Mouse (Mus musculus): ENCODE measurements around the gene Pakap. TPM values are rescaled to one million over a fixed set of nuclear protein-coding genes. Genes with fewer than 3 reads are reported as not detected.

Gene Pakap
- polyA plus RNA-seq, 1 experiment from 2014 or later, result 17.8 TPM

- ATAC-seq (replicated peaks; ENCODE audit: low FRiP score), result peak; percentile 94
- peaks cover 16% of the 10 kb centered on the region for H3K27me3 ChIP-seq
- under 1% methylated on average over 26 of the region's 26 CpGs for WGBS
- no peaks in the 10 kb centered on the region for H3K9me3 ChIP-seq (replicated peaks)
- H3K4me3 ChIP-seq (replicated peaks), result peak overlapping the region; percentile 53
- H3K36me3 ChIP-seq, result no peaks in the 10 kb centered on the region
- H3K27ac ChIP-seq, result no peak overlapping the region
- H3K9ac ChIP-seq, result peak overlapping the region; percentile 24
- H3K4me1 ChIP-seq, result peaks cover 30% of the 10 kb centered on the region
- peak overlapping the region; percentile 86 for H3K4me2 ChIP-seq
These were observed 214.0 kb downstream of the Pakap start for GRCm38 (mm10) chr4:57781994-57782393.

GRCm38 (mm10) chr4:57782549-57783390 is 214.8 kb downstream of the Pakap start:
- H3K4me1 ChIP-seq, result peaks cover 30% of the 10 kb centered on the region
- peak overlapping the region; percentile 24 for H3K9ac ChIP-seq
- peak overlapping the region; percentile 53 for H3K4me3 ChIP-seq (replicated peaks)
- no peaks in the 10 kb centered on the region for H3K36me3 ChIP-seq
- peaks cover 16% of the 10 kb centered on the region for H3K27me3 ChIP-seq
- peak overlapping the region; percentile 86 for H3K4me2 ChIP-seq
- H3K27ac ChIP-seq, result no peak overlapping the region
- 5% methylated on average over 33 of the region's 33 CpGs for WGBS
- ATAC-seq (replicated peaks; ENCODE audit: low FRiP score), result peak; percentile 23; the same call in 1 of the 2 replicates
- no peaks in the 10 kb centered on the region for H3K9me3 ChIP-seq (replicated peaks)

DNA sequence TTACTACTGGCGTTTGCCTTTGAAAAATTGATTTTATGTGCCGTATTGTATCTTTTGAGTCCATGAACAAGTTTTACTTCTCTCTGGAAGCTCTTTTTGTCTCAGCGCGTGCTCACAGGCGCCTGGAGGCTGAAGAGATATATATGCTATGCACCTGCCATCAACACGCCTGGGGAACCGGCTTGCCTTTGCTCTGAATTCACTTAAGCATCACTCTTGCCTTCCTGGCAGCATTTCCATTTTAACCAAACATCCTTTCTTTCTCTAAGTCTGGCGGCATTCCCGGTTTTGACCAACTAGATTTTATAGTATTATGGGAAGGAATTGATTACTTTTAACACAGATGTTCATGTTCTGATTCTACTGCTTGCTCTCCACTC is 215.4 kb downstream of the Pakap start:
- no peak overlapping the region for H3K9ac ChIP-seq
- no peaks in the 10 kb centered on the region for H3K36me3 ChIP-seq
- H3K27ac ChIP-seq, result no peak overlapping the region
- peaks cover 30% of the 10 kb centered on the region for H3K4me1 ChIP-seq
- peaks cover 16% of the 10 kb centered on the region for H3K27me3 ChIP-seq
- peak overlapping the region; percentile 53 for H3K4me3 ChIP-seq (replicated peaks)
- no peak for ATAC-seq (replicated peaks; ENCODE audit: low FRiP score)
- 53% methylated on average over 9 of the region's 9 CpGs for WGBS
- no peaks in the 10 kb centered on the region for H3K9me3 ChIP-seq (replicated peaks)
- peak overlapping the region; percentile 86 for H3K4me2 ChIP-seq

GRCm38 (mm10) chr4:57783853-57784600 is 216.0 kb downstream of the Pakap start:
- Histone ChIP-seq H3K4me2 (no peak overlapping the region), H3K9me3 (replicated peaks) (no peaks in the 10 kb centered on the region), H3K27me3 (peaks cover 16% of the 10 kb centered on the region), H3K9ac (no peak overlapping the region), H3K4me1 (peaks cover 30% of the 10 kb centered on the region), H3K4me3 (replicated peaks) (no peak overlapping the region), H3K36me3 (no peaks in the 10 kb centered on the region), H3K27ac (no peak overlapping the region)
- 85% methylated on average over 11 of the region's 11 CpGs for WGBS
- no peak for ATAC-seq (replicated peaks; ENCODE audit: low FRiP score)

DNA sequence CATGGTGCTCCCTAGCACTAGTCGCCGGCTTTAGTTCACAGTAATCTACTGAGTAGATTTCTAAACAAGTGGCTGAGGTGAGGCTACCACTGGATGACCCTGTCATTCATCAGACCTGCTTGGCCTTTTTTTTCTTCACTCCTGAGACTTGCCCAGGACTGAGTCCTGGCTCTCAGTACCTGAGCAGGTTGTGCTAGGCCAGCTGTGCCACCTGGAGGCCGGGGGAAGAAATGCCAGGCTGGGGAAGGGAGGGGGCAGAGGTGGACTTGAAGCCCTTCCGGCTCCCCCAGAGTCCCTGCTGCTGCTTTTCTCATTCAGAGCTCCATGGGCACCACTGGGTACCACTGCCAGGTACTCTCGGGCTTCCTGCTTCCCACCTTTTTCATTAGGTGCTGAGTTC is 220.7 kb downstream of the Pakap start:
- WGBS, result 70% methylated on average over 5 of the region's 5 CpGs
- ATAC-seq (replicated peaks; ENCODE audit: low FRiP score), result no peak

DNA sequence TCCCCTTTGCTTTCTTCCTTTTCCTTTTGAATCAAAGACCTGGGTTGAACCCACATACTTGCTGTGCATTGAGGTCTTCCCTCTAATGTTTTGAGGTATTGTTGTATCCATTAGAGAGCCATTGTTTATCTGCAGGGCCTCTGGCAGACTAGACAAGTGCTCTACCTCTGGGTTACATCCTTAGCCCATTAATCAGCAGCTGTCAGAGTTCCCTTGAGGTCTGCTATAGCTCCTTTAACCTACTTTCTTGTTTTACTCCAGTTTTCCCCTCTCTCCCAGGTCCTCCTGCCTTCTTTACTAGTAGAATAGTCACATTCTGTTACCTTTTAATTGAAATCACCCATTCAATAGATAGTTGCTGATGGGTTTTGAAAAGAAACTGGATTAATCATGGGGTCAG is 221.1 kb downstream of the Pakap start:
- Histone ChIP-seq H3K4me1 (peaks cover 4% of the 10 kb centered on the region), H3K27me3 (no peaks in the 10 kb centered on the region), H3K36me3 (no peaks in the 10 kb centered on the region), H3K9ac (no peak overlapping the region), H3K4me3 (replicated peaks) (no peak overlapping the region), H3K27ac (no peak overlapping the region), H3K9me3 (replicated peaks) (no peaks in the 10 kb centered on the region), H3K4me2 (no peak overlapping the region)
- ATAC-seq (replicated peaks; ENCODE audit: low FRiP score), result no peak

More for the DNA sequence above, 220.7 kb downstream of the Pakap start:
- H3K36me3 ChIP-seq, result no peaks in the 10 kb centered on the region
- H3K9me3 ChIP-seq (replicated peaks), result no peaks in the 10 kb centered on the region
- H3K4me3 ChIP-seq (replicated peaks), result no peak overlapping the region
- no peak overlapping the region for H3K9ac ChIP-seq
- no peaks in the 10 kb centered on the region for H3K4me1 ChIP-seq
- no peak overlapping the region for H3K27ac ChIP-seq
- H3K27me3 ChIP-seq, result peaks cover 3% of the 10 kb centered on the region
- H3K4me2 ChIP-seq, result no peak overlapping the region

DNA sequence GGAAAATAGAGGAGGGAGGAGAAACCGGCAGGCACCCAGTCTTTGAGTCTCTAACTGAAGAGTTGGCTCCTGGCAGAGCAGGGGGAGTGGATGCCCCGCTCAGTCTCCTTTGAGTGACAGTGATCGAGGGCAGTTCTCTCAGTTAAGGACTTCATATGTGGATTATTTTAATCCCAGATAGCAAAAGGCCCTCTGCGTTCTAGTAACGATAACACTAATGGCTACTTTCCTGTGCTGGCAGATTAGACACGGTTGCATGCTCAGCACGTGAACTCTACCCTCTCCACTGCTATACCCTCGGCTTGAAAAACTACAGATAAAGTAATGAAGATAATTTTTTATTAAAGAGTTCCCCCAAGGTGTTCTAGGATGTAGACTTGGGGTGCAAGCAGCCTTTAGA is 226.0 kb downstream of the Pakap start:
- Histone ChIP-seq H3K27ac (no peak overlapping the region), H3K36me3 (no peaks in the 10 kb centered on the region), H3K4me1 (peaks cover 14% of the 10 kb centered on the region), H3K4me2 (no peak overlapping the region), H3K9ac (no peak overlapping the region), H3K9me3 (replicated peaks) (no peaks in the 10 kb centered on the region), H3K4me3 (replicated peaks) (no peak overlapping the region), H3K27me3 (no peaks in the 10 kb centered on the region)
- no peak for ATAC-seq (replicated peaks; ENCODE audit: low FRiP score)
- WGBS, result 51% methylated on average over 8 of the region's 8 CpGs

DNA sequence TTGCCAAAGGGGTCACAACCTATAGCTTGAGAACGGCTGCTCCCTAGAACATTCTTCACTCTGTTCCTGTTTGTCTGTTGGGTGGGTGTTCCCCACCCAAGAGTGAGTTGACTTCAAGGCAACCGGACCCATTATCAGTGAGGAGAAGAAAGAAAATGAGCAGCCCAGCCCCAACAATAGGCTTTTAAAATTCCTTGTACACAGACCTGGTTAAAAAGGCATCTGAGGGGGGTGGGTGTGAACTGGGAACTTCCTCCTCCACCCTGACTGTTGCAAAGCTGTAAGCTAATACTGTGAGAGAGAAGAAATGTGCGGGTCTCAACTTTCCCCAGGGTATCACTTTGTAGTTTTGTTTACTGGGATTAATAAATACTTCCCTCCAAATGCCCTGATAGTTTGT is 226.6 kb downstream of the Pakap start:
- Histone ChIP-seq H3K9me3 (replicated peaks) (no peaks in the 10 kb centered on the region), H3K4me3 (replicated peaks) (no peak overlapping the region), H3K27ac (no peak overlapping the region), H3K4me2 (no peak overlapping the region), H3K27me3 (no peaks in the 10 kb centered on the region), H3K36me3 (no peaks in the 10 kb centered on the region), H3K9ac (no peak overlapping the region), H3K4me1 (peaks cover 14% of the 10 kb centered on the region)
- ATAC-seq (replicated peaks; ENCODE audit: low FRiP score), result no peak
- 13% methylated on average over 3 of the region's 3 CpGs for WGBS

DNA sequence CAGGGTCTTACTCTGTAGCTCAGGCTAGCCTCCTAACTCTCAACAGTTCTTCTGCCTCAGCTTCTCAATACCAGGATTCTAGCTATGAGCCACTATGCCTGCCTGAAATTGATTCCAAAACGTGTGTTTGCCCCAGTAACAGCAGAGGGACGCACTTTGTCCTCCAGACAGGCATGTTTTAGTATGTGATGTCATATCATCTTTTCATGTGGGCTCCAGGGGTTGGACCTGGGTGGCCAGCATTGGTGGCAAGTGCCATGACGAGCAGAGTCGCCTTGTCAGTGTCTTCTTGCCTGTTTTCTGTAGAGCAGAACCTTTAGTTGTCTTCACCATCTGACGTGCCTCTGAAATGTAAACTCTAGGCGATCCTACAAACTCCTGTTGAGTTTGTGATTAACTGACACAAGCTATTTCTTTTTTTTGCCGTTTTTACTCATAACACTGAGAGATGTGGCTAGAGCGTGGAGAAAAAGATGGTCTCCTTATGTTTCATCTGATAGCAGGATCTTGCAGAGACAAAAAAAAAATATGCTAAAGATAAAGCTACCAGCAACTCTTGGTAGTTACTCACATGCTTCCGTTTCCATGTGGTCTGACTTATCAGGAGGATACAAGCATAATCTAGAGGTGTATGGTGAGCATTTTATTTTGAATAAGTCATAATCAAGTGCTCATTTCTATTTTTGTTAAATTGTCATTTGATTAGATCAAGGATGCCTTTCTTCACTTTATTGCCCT is 229.7 kb downstream of the Pakap start:
- Histone ChIP-seq H3K27ac (peak overlapping the region; percentile 37; the same call in 1 of the 2 replicates), H3K4me1 (peaks cover 14% of the 10 kb centered on the region), H3K27me3 (no peaks in the 10 kb centered on the region), H3K9ac (no peak overlapping the region), H3K4me3 (replicated peaks) (no peak overlapping the region), H3K36me3 (no peaks in the 10 kb centered on the region), H3K4me2 (no peak overlapping the region), H3K9me3 (replicated peaks) (no peaks in the 10 kb centered on the region)
- 81% methylated on average over 9 of the region's 9 CpGs for WGBS
- no peak for ATAC-seq (replicated peaks; ENCODE audit: low FRiP score)

DNA sequence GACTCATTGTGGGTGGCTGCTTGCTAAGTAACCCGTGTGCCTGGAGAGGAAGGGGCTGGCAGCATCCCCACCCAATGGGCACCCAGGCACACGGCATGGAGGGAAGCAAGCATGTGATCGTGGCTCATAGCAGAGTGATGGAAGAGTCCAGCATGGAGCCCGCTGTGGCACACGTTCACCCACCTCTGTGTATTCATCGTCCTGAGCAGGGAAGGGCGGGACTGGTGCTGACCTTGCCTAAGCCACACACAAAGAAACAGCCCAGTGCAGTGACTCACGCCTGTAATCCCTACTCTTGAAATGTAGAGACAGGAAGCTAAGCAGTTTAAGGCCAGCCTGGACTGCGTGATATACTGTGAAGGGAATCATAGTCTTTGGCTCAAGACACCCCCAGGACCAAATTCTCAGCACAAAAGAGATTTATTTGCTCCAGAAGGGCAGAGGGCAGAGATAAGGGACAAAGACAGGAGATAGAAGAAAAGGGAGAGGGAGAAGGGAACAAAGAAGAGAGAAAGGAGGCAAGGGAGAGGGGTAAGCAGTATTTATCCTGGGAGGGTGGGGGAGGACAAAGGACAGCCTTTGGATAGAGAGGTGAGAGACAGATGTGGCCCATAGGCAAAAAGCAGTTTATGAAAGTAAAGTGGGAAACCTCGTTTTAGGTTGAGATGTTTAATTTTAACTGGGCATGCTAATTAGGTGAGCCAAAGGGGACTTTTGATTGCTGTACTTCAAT is 230.5 kb downstream of the Pakap start:
- WGBS, result 51% methylated on average over 10 of the region's 10 CpGs

DNA sequence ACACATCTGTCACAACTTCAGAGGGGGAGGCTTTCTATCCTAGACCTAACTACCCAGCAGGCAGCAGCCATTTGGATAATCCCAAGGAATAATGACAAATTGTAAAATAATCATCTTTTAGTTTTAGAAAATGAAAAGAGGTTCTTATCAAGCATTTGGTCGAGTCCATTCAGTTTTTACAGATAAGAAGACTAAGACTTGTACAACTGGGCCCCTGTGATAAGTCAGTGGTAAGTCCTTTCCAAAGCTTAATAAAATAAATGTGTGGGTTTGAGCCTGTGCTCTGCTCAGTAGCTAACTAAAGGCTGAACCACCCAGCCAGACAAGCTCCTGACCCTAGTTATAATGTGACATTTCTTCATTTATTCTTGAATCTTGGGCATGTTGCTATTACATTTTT is 231.3 kb downstream of the Pakap start:
- H3K36me3 ChIP-seq, result no peaks in the 10 kb centered on the region
- no peaks in the 10 kb centered on the region for H3K27me3 ChIP-seq
- WGBS, result 74% methylated on average over 1 of the region's 1 CpGs
- peaks cover 9% of the 10 kb centered on the region for H3K4me1 ChIP-seq
- H3K4me3 ChIP-seq (replicated peaks), result no peak overlapping the region
- no peak overlapping the region for H3K9ac ChIP-seq
- ATAC-seq (replicated peaks; ENCODE audit: low FRiP score), result no peak
- no peaks in the 10 kb centered on the region for H3K9me3 ChIP-seq (replicated peaks)
- no peak overlapping the region for H3K4me2 ChIP-seq
- no peak overlapping the region for H3K27ac ChIP-seq

More for the DNA sequence above, 230.5 kb downstream of the Pakap start:
- H3K4me3 ChIP-seq (replicated peaks), result no peak overlapping the region
- H3K4me1 ChIP-seq, result peaks cover 14% of the 10 kb centered on the region
- H3K36me3 ChIP-seq, result no peaks in the 10 kb centered on the region
- no peak overlapping the region for H3K4me2 ChIP-seq
- no peak for ATAC-seq (replicated peaks; ENCODE audit: low FRiP score)
- no peaks in the 10 kb centered on the region for H3K27me3 ChIP-seq
- H3K27ac ChIP-seq, result peak overlapping the region; percentile 37; the same call in 1 of the 2 replicates
- no peaks in the 10 kb centered on the region for H3K9me3 ChIP-seq (replicated peaks)
- H3K9ac ChIP-seq, result no peak overlapping the region

Data from kidney, embryonic 15.5 days (tissue).